Mouse (Mus musculus) ES-Bruce4 (cell line): ENCODE measurements at regions not wholly inside any gene's neighbourhood (a gene's known extent, or its start where the extent isn't known, plus 50 kb on each side); places are given as distances from the start of the nearest gene placed in this dataset.

ENCODE experiments used
- H3K27ac ChIP-seq: 2 replicates; pipeline ENCODE4 v1.5.1; 2012; ENCODE audit warnings: low read length, inconsistent platforms; ENCODE audit not compliant: insufficient read depth
- H3K27me3 ChIP-seq: 2 replicates; pipeline ENCODE4 v1.6.1; 2012; ENCODE audit warnings: mild to moderate bottlenecking, low read length, inconsistent platforms; ENCODE audit not compliant: control insufficient read depth, poor library complexity, insufficient read depth, severe bottlenecking
- H3K36me3 ChIP-seq: 2 replicates; pipeline ENCODE4 v1.6.1; 2012; ENCODE audit warnings: inconsistent platforms, mild to moderate bottlenecking, low read length, moderate library complexity; ENCODE audit not compliant: control insufficient read depth, poor library complexity, insufficient read depth, severe bottlenecking
- H3K4me1 ChIP-seq: one replicate; pipeline ENCODE4 v1.8.1; 2011; ENCODE audit warnings: low read length; ENCODE audit not compliant: control insufficient read depth, insufficient read depth
- H3K4me3 ChIP-seq: 2 replicates; pipeline ENCODE4 v1.5.1; 2011; ENCODE audit warnings: low read depth, mild to moderate bottlenecking, low read length
- H3K9ac ChIP-seq: 2 replicates; pipeline ENCODE4 v1.6.1; 2012; ENCODE audit warnings: low read depth, mild to moderate bottlenecking, inconsistent platforms; ENCODE audit not compliant: poor library complexity, severe bottlenecking
- H3K9me3 ChIP-seq: replicated peaks from 2 replicates; pipeline ENCODE4 v1.6.1; 2012; ENCODE audit warnings: mild to moderate bottlenecking, low read length, inconsistent platforms; ENCODE audit not compliant: control insufficient read depth, poor library complexity, insufficient read depth, severe bottlenecking
- CTCF ChIP-seq: IDR thresholded peaks from one replicate; pipeline ENCODE4 v1.8.1; 2011; ENCODE audit warnings: low read depth, low read length
- EP300 ChIP-seq: IDR thresholded peaks from 2 replicates; pipeline ENCODE4 v1.6.1; 2011; ENCODE audit warnings: low read depth, low read length; ENCODE audit not compliant: insufficient read depth
- POLR2A ChIP-seq: IDR thresholded peaks from one replicate; pipeline ENCODE4 v1.8.1; 2011; ENCODE audit warnings: low read length; ENCODE audit not compliant: insufficient read depth

- Histone ChIP-seq H3K9me3 (no peaks in the 10 kb centered on the region), H3K9ac (no peak overlapping the region), H3K27ac (no peak overlapping the region), H3K4me3 (no peak overlapping the region), H3K4me1 (no peaks in the 10 kb centered on the region), H3K27me3 (no peaks in the 10 kb centered on the region), H3K36me3 (no peaks in the 10 kb centered on the region)
- TF ChIP-seq POLR2A (no peak), EP300 (no peak), CTCF (no peak)
Measured at GRCm38 (mm10) chr15:59190511-59190910, 301.4 kb downstream of the Gm49356 start.

- no peak overlapping the region for H3K4me3 ChIP-seq
- TF ChIP-seq POLR2A (no peak), EP300 (no peak), CTCF (no peak)
- no peak overlapping the region for H3K9ac ChIP-seq
- no peaks in the 10 kb centered on the region for H3K27me3 ChIP-seq
- no peak overlapping the region for H3K27ac ChIP-seq
- no peaks in the 10 kb centered on the region for H3K4me1 ChIP-seq
- no peaks in the 10 kb centered on the region for H3K36me3 ChIP-seq
- no peaks in the 10 kb centered on the region for H3K9me3 ChIP-seq
Measured at GRCm38 (mm10) chr15:59194421-59194820, 305.3 kb downstream of the Gm49356 start.

GRCm38 (mm10) chr15:59196351-59196750, 307.3 kb downstream of the Gm49356 start:
- TF ChIP-seq CTCF, result no peak
- TF ChIP-seq EP300, result no peak
- no peak for TF ChIP-seq POLR2A

GRCm38 (mm10) chr15:59197455-59198391, 308.6 kb downstream of the Gm49356 start:
- no peaks in the 10 kb centered on the region for H3K4me1 ChIP-seq
- H3K27me3 ChIP-seq, result no peaks in the 10 kb centered on the region; the same call in 1 of the 2 replicates
- no peak for TF ChIP-seq EP300
- TF ChIP-seq CTCF, result no peak
- TF ChIP-seq POLR2A, result no peak
- H3K9ac ChIP-seq, result no peak overlapping the region
- no peaks in the 10 kb centered on the region for H3K36me3 ChIP-seq
- no peak overlapping the region for H3K27ac ChIP-seq
- H3K9me3 ChIP-seq, result no peaks in the 10 kb centered on the region
- H3K4me3 ChIP-seq, result no peak overlapping the region

More at GRCm38 (mm10) chr15:59196351-59196750, 307.3 kb downstream of the Gm49356 start:
- Histone ChIP-seq H3K27me3 (no peaks in the 10 kb centered on the region; the same call in 1 of the 2 replicates), H3K36me3 (no peaks in the 10 kb centered on the region), H3K9me3 (no peaks in the 10 kb centered on the region), H3K9ac (no peak overlapping the region), H3K27ac (no peak overlapping the region), H3K4me3 (no peak overlapping the region), H3K4me1 (no peaks in the 10 kb centered on the region)

GRCm38 (mm10) chr15:59201386-59201785, 312.3 kb downstream of the Gm49356 start:
- H3K4me3 ChIP-seq, result no peak overlapping the region
- no peaks in the 10 kb centered on the region for H3K4me1 ChIP-seq
- no peaks in the 10 kb centered on the region for H3K9me3 ChIP-seq
- no peaks in the 10 kb centered on the region; the same call in 1 of the 2 replicates for H3K27me3 ChIP-seq
- TF ChIP-seq EP300 (no peak), POLR2A (no peak), CTCF (no peak)
- no peaks in the 10 kb centered on the region for H3K36me3 ChIP-seq
- no peak overlapping the region for H3K9ac ChIP-seq
- H3K27ac ChIP-seq, result no peak overlapping the region
